Mouse (Mus musculus) cerebellum, postnatal 36 days (tissue): Measurements from ENCODE around the gene Gde1.

Source experiments
- DNase-seq, 2 experiments: peaks; one replicate each; pipeline ENCODE4 v3.0.0; 2021 to 2022; ENCODE audit warnings: mixed read lengths in 2 of 2

Gde1 gene

DNA sequence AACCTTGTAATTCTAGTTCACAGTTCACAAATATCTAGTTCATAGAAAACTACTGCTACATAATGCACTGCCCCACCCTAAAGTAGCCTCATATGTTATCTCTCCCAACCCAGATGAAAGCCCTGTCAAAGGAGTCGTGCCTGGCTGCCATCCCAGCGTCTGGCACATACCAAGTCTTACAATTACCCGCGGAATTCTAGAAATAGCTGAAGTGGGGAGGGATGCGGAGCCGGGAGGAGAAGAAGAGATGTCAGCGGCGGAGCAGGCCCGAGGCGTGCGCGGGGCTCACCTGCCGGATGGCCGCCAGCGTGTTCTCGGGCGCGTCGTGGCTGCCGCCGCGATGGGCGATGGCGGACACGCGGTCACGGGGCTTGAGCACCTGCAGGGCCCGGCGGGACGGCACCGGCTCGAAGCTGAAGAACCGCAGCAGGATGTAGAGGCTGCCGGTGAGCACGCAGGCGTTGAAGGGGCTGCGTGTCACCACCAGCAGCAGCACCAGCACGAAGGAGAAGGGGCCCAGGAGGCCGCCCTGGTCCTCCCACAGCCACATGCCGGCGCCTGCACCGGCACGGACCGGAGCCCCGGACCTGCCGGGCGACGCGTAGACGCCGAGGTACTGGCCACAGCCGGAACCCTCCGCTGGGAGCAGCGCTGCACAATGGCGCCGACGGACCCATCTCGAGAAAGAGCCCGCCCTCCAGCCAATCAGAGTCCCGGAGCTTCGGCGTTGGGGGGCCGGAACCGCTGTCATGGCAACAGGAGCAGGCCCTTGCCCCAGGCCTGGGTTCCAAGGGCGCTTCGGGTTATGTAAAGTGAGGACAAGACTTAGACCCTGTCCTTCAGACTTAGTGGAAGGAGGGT lies at the start of gene Gde1:
Gene Gde1 (minus strand): TSS at position 678 of the 861 bp plus-strand sequence.
- DNase-seq: peak; percentile 90 to 93

DNA sequence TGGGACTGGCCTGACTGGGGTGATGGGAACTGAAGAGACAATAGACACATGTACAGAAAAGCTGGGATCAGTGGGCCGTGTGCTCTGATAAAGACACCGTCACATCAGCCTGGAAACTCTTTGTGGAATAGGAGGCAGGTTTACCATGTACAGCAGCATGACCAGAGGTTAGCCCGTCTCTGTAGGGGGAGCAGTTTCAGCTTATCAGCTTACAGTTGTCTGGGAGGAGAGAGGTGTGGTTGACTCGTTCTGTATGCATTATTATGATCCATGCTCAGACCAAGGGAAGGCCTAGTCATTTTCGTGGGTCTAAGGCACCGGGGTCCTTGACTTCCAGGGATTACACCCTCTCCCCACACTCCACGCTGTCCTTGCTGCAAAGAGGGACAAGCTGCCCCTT lies 46.0 kb upstream of the Gde1 start:
- DNase-seq: no peak

DNA sequence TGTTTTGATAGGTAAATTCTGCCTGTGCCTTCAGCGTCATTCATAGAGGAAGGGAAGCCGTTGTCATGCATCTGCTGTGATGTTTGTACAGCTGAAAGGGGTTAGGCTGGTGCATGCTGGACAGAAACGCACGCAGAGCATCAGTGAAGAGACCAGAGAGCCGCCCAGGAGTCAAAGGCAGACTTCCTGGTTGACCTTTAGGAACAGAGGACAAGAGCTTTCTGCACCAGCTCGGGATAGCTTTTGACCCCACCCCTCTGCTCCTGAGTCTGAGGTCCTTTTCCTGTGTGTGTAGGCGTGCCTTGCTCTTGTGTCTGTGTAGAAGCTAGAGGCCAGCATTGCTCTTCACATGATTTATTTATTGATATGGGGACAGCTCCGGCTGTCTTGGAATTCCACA lies 44.1 kb upstream of the Gde1 start:
- DNase-seq: no peak

DNA sequence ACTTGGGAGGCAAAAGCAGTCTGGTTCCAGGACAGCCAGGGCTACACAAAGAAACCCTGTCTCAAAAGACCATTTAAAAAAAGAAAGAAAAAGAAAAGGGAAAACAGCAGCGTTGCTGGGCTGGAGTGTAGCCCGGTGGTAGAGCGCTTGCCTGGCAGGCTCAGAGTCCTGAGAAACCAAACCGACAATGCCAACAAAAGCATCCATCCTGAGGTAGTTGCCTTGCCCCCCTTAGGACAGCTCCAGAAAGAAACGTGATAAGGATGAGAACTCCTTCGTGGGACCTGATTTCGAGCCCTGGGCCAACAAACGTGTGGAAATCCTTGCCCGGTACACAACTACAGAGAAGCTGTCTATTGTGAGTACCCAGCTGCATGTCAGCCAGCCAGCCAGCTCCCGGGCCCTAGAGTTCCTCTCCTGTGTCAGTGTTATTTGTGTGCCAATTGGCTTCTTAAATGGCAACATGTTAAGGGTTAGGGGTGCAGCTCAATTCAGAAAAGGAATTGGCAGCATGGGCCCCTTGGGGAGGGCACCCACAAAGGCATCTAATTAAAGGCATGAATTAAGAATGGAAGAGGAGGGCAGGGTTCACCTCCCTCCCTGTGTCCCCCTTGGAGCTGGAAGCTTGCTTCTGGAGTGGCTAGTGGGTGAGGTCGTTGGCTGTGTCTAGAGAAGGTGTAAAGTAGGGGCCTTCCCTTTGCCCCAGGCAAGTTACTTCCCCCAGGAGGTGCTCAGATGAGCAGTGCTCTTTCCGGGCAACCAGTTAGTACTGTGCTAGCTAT lies 42.5 kb upstream of the Gde1 start:
- no peak for DNase-seq

DNA sequence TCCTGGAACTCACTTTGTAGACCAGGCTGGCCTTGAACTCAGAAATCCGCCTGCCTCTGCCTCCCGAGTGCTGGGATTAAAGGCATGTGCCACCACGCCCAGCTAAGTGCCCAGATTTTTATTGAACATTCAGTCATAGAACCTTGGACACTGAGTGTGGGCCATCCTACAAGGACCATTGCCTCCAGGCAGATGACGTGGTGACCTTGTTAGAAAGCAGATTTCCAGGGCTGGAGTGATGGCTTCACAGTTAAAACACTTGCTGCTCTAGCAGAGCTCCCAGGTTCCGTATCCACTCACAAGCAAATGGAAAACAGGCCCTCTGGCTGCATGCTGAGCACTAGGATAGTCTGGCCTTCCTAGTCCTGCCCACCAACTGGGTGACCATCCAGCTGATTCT lies 39.2 kb upstream of the Gde1 start:
- DNase-seq: no peak

DNA sequence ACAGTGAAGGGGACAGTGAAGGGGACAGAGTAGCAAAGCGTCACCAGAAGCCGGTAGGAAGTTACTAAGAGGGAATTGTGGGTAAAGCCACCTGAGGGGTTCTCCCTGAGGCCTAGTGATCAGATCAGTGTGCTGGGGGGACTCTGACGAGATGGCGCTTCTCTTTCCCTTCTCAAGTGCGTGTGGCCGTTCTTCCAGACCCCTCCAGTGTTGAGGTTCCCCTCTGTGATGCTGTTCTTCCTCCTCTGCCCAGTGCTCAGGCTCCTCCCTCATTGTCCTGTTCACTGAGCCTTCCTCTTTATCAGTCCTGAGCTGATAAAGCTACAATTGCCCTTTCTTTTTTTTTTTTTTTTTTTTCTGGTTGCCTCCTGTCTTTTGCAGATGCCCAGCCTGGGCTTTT lies 36.7 kb upstream of the Gde1 start:
- no peak for DNase-seq

DNA sequence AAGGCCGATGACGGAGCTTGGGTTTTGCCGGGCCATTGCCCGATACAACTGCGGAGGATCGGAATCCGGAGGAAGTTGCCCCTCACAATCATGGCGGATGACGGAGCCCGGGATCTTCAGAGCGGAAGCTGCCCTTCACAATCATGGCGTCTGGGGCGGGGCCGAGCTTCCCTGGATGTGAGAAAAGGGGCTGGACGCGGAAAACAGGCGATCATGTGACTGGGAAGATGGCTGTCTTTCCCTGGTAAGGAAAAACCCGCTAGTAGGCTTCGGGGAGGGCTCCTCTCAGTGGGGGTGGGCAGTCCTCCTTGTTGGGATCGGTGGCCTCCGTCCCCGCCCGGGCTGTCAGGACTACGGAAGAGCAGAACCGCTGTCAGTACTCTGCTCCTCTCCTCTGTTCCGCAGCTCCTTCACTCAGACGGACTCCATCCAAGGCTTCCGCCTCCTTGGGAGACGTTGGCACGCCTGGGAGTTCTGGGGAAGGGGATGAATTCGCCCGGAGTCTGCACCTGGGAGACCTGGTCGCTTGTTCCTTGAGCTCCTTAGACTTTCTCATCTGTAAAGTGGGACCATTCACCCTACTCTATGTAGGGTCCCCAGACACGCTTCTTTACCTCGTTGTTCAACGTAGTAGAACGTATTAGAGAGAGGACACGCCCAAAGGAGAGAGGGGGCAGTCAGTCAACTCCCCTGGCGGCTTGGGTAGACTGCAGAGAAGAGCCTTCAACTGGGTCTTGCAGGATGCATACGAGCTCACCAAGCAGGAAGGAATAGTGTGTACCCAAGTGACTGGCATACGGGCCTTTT lies 35.2 kb upstream of the Gde1 start:
- DNase-seq: peak; percentile 94 to 95

DNA sequence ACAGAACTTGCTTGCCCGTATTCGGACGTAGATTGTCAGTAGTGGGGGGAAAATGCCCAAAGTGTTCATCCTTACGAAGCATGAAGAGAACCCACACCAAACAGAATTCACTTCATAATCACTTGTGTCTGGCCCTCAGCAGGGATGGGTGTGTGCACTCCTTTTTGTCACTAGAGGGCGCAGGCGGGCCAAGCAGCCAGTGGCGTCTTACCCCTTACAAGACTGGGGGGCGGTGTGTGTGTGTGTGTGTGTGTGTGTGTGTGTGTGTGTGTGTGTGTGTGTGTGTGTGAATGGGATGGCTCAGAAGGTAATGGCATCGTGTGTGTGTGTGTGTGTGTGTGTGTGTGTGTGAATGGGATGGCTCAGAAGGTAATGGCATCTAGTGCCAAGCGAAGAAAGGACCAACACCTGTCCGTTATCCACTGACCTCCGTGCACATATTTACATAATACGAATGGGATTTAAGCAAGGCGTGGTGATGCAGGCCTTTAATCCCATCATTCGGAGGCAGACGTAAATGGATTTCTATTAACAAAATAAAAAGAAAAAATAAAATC lies 34.5 kb upstream of the Gde1 start, which contains the start of gene Vps35l:
Gene Vps35l (plus strand): TSS at position 252 of the 557 bp plus-strand sequence.
- peak; percentile 84 for DNase-seq

DNA sequence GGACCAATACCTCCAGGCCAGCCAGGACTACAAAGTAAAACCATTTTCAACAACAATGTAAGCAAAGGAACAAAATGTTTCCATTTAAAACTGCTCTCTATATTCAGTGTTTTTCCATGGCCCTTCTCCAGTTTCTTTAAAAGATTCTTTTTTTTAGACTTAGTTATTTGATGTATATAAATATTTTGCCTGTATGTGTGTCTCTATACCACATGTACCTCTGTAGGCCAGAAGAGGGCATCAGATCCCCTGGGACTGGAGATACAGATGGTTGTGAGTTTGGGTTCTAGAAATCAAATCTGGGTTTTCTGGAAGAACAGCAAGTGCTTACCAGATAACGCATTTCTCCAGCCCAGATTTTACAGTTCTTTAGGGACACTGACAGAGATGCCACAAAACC lies 33.2 kb upstream of the Gde1 start:
- no peak for DNase-seq

DNA sequence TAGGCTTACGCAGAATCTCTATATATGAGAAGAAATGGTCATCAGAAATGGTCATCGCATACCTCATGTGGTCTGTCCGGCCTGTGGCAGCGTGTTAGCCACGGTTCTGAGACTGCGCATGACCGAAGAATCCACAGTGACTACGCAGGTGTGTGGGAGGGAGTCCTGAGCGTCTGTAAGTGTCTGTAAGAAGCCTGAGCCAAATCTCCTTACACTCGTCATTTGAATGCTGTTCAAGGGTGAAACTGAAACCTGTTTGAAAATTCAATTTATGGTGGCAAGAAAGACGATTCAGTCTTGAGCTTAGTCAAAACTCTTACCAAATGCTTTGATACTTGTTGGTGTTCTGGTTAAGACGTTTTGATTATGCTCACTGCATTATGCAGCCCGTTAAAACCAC lies 27.6 kb upstream of the Gde1 start:
- no peak for DNase-seq

DNA sequence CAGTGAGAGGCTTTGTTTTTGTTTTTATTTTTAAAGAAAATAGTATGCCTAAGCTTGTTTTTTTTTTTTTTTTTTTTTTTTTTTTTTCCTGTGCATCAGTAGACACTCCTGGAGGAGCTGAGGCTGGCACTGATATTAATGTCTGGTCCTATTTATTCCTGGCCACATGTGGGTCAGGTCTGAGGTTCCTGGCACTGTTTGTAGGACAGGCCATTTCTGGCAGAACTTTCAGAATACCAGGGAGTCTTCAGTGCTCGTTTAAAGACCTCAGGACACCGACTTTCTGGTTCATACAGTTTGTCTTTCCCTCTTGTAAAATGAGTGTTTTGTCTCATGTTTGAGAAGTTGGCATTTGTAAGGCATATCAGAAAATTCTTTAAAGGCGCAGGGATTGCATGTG lies 26.2 kb upstream of the Gde1 start:
- DNase-seq: no peak

DNA sequence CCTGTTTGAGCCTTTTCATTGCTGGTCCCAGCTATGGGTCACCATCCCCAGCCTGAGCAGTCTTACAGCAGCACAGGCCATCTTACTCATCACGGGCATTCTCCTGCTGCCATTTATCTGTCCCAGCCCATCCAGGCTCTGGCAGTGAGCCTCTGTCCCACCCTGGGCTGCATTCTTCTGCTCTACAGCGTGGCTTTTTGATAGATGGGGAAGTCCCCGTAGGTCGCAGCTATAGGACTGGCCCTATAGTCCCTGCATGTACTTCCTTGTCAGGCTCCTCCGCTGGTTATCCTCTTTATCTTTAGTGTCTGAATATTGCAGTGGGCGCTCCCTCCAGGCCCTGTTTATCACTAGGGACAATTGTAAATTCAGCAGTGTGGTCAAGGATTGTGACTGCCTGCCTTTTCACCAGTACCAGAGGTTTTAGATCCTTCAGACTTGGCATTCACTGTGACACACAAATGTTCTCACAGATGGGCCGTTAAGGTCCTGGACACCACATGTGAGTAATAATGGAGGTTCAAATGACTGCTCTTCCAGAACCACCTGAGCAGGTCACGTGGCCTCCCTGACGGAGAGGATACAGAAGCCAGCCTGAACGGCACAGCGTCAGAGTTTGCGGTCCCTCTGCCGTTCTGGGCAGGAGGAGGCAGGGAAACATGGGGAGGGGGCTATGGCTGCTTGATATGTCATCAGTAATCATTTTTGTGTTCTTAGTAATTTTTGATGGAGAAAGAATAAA lies 23.4 kb upstream of the Gde1 start:
- no peak for DNase-seq

DNA sequence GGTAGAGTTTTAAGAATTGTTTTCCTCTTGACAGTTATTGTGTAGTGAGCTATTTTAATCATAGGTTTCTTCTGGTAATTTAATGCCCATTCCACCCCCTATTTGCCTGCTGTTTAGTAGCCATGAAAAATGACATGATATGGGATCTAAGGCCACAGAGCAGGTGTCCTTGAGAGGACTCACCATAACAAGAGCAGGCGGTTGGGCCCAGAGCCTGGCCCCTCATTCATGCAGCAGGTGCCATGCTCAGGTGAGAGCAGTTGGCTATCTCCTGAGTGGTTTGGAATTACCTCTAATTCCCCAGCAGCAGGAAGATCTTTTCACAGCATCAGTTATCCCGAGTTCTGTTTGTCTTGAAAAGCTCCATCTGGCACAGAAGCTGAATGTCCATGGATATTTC lies 19.9 kb upstream of the Gde1 start:
- no peak for DNase-seq

DNA sequence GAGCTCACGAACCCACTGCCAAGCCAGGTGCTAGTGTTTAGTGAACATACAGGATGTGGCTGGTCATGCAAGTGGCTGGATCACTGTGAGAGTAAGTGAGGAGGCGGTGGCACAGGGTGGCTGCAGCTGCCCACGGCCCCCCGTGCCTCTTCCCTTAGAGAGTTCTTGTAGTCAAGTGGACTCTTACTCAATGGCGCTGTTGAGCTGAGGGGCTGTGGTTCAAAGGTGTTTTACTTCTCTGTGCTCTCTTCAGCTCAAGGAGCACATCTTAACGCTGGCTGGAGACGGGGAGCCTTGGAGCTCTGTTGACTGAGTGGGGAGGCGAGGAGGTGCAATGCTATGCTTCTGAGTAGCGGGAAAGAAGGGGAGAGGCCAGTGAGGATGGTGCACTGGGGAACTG lies 18.3 kb upstream of the Gde1 start:
- DNase-seq: no peak

DNA sequence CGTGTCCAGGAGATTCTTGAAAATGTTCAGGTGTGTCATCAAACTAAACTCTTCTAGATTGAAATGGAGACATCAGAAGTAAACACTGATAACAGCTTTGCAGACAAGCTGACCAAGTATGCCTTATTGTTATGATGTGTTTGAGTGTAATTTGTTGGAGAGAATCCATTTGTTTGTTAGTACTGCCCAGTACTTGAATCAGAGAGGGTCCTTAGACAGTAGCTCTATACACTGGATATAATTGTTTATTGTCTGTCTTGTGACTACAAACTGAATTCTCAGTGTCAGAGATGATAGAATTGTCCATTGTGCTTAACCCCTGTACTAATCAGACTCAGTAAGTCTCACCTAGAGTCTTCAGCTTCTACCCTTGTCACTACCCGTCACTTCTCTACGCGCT lies 12.5 kb upstream of the Gde1 start:
- no peak for DNase-seq

DNA sequence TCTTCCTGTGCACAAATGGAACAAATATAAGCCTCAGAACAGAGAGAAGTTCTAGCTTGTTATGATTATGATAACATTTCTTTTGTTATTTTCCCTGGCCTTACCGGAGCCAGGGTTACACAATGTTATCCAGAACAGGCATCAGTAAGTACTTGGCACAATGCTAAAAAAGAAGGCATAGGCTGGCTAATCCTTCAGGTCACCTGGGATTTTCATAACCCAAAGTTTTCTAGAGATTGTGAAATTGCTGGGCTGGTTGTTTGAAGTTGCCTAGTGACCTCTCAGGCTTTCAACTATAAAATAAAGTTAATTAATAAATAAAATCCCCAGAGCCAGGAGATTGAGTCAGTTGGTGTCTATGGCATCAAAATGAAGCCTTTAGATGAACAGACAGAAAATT lies 9.3 kb upstream of the Gde1 start:
- no peak for DNase-seq

DNA sequence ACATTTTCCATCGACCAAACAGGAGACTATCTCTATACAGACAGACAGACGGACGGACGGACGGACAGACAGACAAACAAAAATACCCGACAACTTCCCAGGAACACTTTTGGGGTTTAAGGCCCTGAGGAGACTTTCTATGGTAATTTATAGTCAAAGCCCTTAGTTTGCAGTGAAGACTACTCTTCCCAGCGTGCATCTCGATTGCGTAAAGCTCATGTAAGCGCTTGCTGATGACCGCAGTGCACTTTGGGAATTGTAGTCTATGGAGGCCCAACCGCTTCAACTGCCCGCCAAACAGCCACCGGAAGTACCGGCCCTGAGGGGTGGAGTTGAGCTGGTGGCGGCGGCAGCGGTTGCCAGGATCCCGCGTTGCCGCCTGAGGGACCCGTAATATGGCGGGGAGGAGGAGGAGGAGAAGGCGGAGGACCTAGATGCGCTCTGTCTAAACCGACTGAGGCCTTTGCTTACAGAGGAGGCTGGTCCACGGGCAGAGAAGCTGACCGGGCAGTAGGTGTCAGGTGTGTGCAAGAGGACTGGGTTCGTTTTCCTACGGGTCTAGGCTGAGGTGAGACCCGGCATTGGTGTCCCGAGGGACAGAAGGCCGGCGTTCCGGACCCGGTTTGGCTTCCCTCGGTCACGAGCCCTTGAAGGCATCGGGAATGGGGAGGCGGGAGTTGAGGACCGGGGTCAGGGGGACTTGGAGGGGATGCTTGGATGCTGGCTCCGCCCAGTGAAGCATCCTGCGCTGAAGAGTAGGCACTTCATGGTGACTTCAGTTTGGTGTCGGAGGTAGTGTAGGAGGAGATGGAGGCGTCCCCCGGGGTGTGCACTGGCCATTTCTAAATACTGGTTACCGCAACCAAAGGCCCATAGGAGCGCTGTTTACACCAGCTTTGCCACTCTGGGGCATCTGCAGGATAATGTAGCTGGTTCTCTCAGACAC lies 6.9 kb upstream of the Gde1 start, which contains the start of gene Ccp110:
Gene Ccp110 (plus strand): TSS at position 325 of the 946 bp plus-strand sequence.
- peak; percentile 90 to 91 for DNase-seq

DNA sequence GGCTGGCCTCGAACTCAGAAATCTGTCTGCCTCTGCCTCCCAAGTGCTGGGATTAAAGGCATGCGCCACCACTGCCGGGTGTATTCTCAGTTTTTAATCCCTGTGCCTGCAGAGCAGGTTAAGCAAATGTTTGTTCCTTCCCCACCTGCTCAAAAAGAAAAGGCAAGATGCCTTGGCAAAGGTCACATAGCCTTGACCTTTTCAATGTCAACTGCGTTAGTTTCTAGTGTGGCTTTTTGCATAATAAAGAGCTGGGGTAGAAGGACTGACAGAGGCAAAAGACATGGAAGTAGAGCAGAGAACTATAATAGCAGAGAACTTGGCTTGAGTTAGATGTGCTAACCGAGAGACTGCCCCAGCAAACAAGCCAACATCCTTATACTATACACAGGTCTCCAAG lies 5.2 kb upstream of the Gde1 start:
- no peak for DNase-seq

DNA sequence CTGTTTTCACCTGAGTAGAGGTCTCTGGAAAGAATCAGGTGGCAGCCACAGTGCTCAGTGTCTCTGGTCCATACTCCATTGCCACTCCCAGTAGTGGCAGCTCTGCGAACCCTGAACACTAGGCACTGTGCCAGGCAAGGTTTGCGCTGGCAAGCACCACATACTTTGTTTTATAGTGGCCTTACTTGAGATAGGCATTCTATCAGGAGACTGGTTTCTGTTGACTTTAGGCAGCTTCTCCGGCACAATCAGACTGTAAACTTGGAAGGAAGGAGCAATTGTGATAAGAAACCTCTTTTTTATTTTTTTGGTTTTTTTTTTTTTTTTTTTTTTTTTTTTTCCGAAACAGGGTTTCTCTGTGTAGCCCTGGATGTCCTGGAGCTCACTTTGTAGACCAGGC lies 2.4 kb upstream of the Gde1 start:
- DNase-seq: no peak

DNA sequence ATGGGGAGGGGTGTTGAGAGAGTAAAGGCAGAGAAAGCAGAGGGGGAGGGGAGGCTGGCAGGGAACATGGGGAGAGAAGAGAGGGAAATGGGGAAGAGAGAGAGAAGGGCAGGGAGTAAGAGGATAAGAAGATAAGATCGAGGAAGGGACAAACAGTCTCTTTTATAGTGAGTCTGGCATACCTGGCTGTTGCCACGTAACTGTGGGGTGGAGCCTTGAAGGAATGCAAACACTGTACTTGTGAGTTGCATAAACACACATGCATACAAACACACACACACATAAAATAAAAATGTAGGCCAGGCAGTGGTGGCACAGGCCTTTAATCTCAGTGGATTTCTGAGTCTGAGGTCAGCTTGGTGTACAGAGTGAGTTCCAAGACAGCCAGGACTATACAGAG lies 1.6 kb upstream of the Gde1 start:
- DNase-seq: no peak

DNA sequence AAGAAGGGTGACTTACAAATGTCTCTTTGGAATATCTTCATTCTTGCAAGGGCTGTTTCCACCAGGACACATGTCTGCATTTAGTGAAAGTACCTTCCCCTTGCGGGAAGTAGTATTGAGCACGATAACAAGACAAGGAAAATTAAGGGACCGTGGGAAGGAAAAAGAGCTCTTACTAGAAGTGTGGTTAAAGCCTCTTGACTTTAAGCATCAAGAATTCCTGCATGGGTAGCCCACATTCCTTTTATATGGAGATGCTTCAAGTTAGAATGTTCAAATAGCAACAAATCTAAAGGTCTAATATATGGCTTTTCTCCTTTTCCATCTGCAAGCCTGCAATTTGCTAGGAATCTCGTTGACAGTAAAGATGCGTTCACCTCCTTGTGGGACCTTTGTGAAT lies 910 bp upstream of the Gde1 start:
- DNase-seq: no peak
